Mouse (Mus musculus): Measurements from ENCODE around the gene Mxd1.

Mxd1 gene

GRCm38 (mm10) chr6:86668580-86669239 lies at the start of gene Mxd1:
TSS of gene Mxd1 (minus strand) at chr6:86669161.
- no peak for DNase-seq

GRCm38 (mm10) chr6:86708072-86708774 lies 39.3 kb upstream of the Mxd1 start:
- no peak for DNase-seq

- DNase-seq, result no peak
Observed at GRCm38 (mm10) chr6:86702577-86702976, 33.6 kb upstream of the Mxd1 start.

- DNase-seq, result no peak
Observed at GRCm38 (mm10) chr6:86697903-86698302, 28.9 kb upstream of the Mxd1 start.

DNA sequence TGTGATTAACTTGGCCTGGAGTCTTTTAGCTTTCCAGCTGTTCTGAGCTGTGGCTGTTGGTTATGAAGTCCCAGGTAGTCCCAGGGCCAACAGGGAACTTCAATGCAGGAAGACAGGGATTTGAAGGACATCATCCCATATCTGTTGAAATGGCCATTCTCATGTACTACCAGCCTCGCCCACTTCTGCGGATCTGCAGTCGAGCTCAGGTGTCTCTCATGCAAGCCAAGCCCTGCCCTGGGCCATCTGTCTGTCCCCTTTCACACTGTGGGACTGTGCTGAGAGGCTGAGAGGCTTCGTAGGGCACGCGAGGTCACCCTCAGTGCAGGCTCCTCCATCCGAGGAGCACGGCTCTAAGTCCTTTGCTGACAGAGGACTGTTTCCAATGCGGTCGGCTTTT lies 27.3 kb upstream of the Mxd1 start:
- DNase-seq, result peak; percentile 54 to 55

DNA sequence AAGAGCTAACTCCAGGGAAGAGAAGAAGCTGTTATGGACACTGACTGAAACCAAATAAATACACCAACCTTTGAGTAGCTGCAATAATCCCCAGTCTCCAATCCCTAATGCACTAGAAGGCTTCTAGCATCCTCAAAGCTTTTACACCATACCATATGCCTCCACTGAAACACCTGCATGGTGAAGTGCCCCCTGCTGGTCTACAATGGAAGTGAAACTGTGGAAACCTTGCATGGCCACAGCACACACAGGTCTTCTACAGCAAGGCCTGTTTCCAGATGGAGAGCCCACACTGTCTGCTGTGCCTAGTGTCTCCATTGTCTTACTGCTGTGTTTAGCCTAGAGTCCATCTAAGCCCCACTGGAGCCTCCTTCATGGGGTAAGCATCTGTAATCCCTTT lies 25.5 kb upstream of the Mxd1 start:
- peak; percentile 47 to 49 for DNase-seq

DNA sequence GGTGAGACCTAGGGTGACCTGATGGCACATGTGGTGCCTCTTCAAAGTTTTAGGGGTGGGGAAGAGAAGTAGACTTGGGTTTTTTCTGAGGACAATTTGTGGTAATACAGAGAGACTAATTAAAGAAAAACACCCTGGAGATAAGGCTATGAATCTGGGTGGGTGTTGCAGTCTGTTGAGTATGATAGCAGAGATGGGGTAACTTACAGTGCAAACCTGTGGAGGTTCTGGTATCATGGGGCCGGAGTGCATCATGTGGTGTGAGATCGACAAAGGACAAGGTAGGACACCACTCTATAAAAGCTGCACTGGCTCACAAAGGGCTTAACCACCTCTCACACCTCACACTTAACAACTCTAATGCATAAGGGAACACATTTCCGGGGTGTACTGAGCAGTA lies 20.7 kb upstream of the Mxd1 start:
- no peak for DNase-seq

GRCm38 (mm10) chr6:86686971-86687370 lies 18.0 kb upstream of the Mxd1 start:
- no peak for DNase-seq

- no peak for DNase-seq
Observed at GRCm38 (mm10) chr6:86684655-86685011, 15.7 kb upstream of the Mxd1 start.

GRCm38 (mm10) chr6:86683872-86684654 lies 15.1 kb upstream of the Mxd1 start, which contains the start of gene Snrnp27:
TSS of gene Snrnp27 (minus strand) at chr6:86684522.
- peak; percentile 91 to 95 for DNase-seq

- DNase-seq, result no peak
Observed at GRCm38 (mm10) chr6:86681289-86681688, 12.3 kb upstream of the Mxd1 start.

DNA sequence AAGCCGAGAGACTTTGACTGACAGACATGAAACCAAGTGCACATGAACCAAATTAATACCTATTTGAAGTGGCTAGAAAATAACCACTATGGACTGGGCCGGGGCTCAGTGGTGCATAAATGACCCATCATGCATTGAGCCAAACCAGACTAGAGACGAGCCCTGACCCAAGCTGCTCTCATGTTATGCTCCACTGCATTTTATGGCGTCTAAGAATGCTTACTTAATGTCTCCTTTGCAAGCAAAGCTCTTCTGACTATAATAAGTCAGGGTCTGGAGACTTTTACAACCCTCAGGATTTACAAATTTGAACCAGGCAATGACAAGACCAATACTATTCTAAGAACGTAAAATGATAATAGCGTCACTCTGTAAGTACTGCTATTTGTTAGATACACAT lies 9.4 kb upstream of the Mxd1 start:
- no peak for DNase-seq

- DNase-seq, result peak; percentile 31 to 63
Observed at GRCm38 (mm10) chr6:86670873-86671272, 1.9 kb upstream of the Mxd1 start.

DNA sequence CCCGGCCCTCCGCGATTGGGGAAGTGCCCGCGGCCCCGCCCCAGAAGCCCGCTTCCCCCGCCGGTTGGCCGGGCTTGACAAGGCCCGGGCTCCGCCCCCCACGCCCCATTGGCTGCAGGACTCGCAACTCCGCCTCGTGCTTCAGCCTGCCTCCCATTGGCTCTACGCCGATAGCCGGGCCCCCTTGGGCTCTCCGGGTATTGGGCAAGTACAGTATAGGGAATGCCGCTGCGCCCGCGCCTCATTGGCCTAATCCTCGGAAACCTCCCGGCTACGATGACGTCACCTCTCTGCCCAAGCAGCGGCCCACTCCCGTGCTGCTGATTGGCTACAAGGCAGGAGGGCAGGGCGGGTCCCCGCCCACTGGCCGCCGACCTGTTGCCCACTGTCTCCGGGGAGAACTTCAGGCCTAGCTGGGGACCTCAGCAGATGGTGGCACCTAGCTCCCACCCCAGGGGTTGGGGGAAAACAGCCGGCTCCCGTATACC lies 323 bp upstream of the Mxd1 start:
- DNase-seq, result peak; percentile 100

- no peak for DNase-seq
Observed at GRCm38 (mm10) chr6:86667061-86667460, 1.9 kb downstream of the Mxd1 start.

DNA sequence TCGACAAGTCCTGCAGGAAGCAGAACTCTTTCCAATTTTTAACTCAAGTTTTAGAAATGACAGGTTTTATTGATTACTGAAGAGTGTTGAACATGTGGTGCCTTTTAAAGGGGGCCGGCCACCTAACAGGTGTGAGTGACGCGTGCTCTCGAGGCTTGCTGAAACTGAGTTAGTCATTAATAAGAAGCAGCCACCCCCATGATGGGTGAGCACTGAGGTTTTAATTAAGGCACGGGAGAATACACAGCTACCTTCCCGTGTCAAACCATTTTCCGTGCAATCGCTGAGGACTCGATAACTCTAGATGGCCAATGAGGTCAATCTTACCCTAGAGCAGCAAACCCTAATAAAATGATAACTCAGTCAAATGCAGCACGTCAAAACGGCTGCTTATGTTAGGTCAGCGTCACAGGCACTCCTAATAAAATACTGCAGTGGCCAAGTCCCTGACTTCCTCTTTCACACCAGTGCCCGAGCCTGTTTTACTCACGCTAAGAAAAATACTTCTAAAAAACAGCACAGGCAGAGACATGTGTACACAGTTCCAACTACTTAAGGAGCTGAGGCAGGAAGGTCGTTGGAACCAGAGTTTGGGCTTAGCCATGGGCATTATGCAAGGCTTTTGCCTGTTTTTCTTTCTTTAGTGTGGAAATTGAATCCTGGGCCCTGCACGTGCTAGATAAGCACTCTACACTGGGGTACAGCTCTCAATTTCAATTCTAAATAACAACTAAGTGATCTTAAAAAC lies 3.2 kb downstream of the Mxd1 start:
- no peak for DNase-seq

- DNase-seq, result no peak
Observed at GRCm38 (mm10) chr6:86665076-86665475, 3.9 kb downstream of the Mxd1 start.

GRCm38 (mm10) chr6:86660161-86660877 lies 8.6 kb downstream of the Mxd1 start:
- no peak for DNase-seq

DNA sequence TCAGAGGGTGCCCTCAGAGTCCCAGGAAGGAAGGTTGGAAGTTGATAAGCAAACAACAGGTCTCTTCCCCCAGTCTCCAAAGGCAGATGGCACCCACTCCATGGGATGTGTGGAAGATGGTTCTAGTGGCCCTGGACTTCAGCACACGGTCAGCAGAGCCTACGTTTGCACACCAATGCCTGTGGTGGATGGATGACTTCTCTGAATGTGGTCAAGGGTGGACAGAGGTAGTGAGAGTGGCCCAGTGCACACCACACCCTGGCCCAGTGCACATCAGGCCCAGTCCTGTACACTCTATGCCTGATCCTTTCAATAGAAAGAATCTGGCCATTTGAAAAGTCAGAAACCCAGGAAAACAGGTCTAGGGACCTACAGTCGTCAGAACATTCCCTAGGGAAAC lies 10.5 kb downstream of the Mxd1 start:
- no peak for DNase-seq

GRCm38 (mm10) chr6:86654270-86654916 lies 14.6 kb downstream of the Mxd1 start:
- no peak for DNase-seq

GRCm38 (mm10) chr6:86653026-86653425 lies 15.9 kb downstream of the Mxd1 start:
- no peak for DNase-seq

GRCm38 (mm10) chr6:86646143-86646542 lies 22.8 kb downstream of the Mxd1 start:
- DNase-seq, result no peak

All from cerebellum, postnatal 36 days (tissue).